Mouse (Mus musculus): Measurements from ENCODE around the gene Clec16a. TPM values are rescaled to one million over a fixed set of nuclear protein-coding genes. Genes with fewer than 3 reads are reported as not detected.
A peak's percentile ranks its signal among the peaks of the same experiment; 100 is the strongest.

Gene Clec16a
- polyA plus RNA-seq, 1 experiment from 2014 or later: 29.6 TPM

- DNase-seq (ENCODE audit: low spot score): no peak
- H3K4me3 ChIP-seq (ENCODE audit: low read depth, low read length): no peak overlapping the region
- H3K9ac ChIP-seq (ENCODE audit: low read depth, low read length): no peak overlapping the region
- H3K9me3 ChIP-seq (ENCODE audit: control insufficient read depth, low read length): no peaks in the 10 kb centered on the region
- no peaks in the 10 kb centered on the region for H3K27me3 ChIP-seq (replicated peaks; ENCODE audit: control insufficient read depth, insufficient read depth, low read length)
- no peak for ATAC-seq (ENCODE audit: low read depth)
- H3K4me1 ChIP-seq (ENCODE audit: control insufficient read depth, insufficient read depth, low read length): peaks cover 30% of the 10 kb centered on the region
- H3K36me3 ChIP-seq (ENCODE audit: control insufficient read depth, insufficient read depth, low read length): no peaks in the 10 kb centered on the region
- no peak overlapping the region for H3K4me2 ChIP-seq (ENCODE audit: low read depth, low read length)
- no peak overlapping the region for H3K27ac ChIP-seq (replicated peaks; ENCODE audit: low read depth, low read length)
These were observed 115.4 kb downstream of the Clec16a start for GRCm38 (mm10) chr16:10660526-10660925.

GRCm38 (mm10) chr16:10661385-10661784 is 116.2 kb downstream of the Clec16a start:
- 52% methylated on average over 2 of the region's 2 CpGs for WGBS
- Histone ChIP-seq H3K9me3 (ENCODE audit: control insufficient read depth, low read length) (no peaks in the 10 kb centered on the region), H3K27me3 (replicated peaks; ENCODE audit: control insufficient read depth, insufficient read depth, low read length) (no peaks in the 10 kb centered on the region), H3K4me1 (ENCODE audit: control insufficient read depth, insufficient read depth, low read length) (peaks cover 22% of the 10 kb centered on the region), H3K9ac (ENCODE audit: low read depth, low read length) (no peak overlapping the region), H3K36me3 (ENCODE audit: control insufficient read depth, insufficient read depth, low read length) (no peaks in the 10 kb centered on the region), H3K27ac (replicated peaks; ENCODE audit: low read depth, low read length) (no peak overlapping the region), H3K4me2 (ENCODE audit: low read depth, low read length) (no peak overlapping the region), H3K4me3 (ENCODE audit: low read depth, low read length) (no peak overlapping the region)
- ATAC-seq (ENCODE audit: low read depth) (no peak), DNase-seq (ENCODE audit: low spot score) (no peak)

DNA sequence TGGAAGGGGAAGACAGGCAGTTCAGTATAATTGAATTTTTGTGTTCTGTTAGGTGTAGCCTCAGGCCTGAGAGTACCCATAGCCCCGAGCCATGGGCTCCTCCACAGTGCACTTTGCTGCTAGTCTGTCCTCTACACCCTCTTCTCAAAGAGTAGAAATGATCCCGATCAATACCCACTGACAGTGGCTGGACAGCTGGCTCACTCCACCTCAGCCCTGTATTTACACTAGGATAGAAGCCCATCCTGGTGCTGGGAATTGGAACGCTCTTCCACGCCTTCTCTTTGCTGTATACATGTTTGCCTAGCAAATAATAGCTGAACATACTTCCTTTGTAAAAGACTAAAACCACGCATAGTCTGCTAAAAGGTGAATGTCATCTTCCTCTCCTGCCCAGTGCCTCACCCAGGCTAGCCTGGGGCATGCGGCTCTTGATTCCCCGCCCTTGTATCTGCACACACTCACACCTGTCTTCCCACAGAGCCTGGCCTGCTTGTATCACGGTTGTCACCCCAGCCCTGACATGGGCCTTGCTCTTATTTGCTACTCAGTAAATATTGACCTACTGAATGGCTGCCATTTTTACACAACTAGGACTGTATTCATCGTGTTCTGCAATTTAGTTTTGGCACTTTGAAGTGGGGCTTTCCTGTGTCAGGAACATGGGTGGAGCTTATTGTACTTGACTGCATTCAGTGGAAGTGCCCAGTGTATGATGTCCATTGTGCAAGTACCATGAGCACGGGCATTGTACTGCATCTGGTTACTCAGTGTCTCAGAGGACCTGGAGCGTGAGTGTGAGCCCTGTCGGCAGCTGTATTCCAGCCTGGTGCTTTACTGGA is 119.0 kb downstream of the Clec16a start:
- Histone ChIP-seq H3K27ac (replicated peaks; ENCODE audit: low read depth, low read length) (no peak overlapping the region), H3K4me3 (ENCODE audit: low read depth, low read length) (no peak overlapping the region), H3K4me1 (ENCODE audit: control insufficient read depth, insufficient read depth, low read length) (peaks cover 9% of the 10 kb centered on the region; the same call in 1 of the 2 replicates), H3K9me3 (ENCODE audit: control insufficient read depth, low read length) (no peaks in the 10 kb centered on the region), H3K36me3 (ENCODE audit: control insufficient read depth, insufficient read depth, low read length) (no peaks in the 10 kb centered on the region), H3K4me2 (ENCODE audit: low read depth, low read length) (no peak overlapping the region), H3K9ac (ENCODE audit: low read depth, low read length) (no peak overlapping the region), H3K27me3 (replicated peaks; ENCODE audit: control insufficient read depth, insufficient read depth, low read length) (no peaks in the 10 kb centered on the region)
- 79% methylated on average over 12 of the region's 12 CpGs for WGBS
- no peak for ATAC-seq (ENCODE audit: low read depth)
- DNase-seq (ENCODE audit: low spot score): no peak

GRCm38 (mm10) chr16:10664921-10665894 is 120.1 kb downstream of the Clec16a start:
- no peak overlapping the region; the same call in 1 of the 2 replicates for H3K27ac ChIP-seq (replicated peaks; ENCODE audit: low read depth, low read length)
- no peaks in the 10 kb centered on the region for H3K36me3 ChIP-seq (ENCODE audit: control insufficient read depth, insufficient read depth, low read length)
- peak overlapping the region; percentile 9; the same call in 1 of the 2 replicates for H3K9ac ChIP-seq (ENCODE audit: low read depth, low read length)
- no peaks in the 10 kb centered on the region for H3K27me3 ChIP-seq (replicated peaks; ENCODE audit: control insufficient read depth, insufficient read depth, low read length)
- H3K9me3 ChIP-seq (ENCODE audit: control insufficient read depth, low read length): no peaks in the 10 kb centered on the region
- H3K4me3 ChIP-seq (ENCODE audit: low read depth, low read length): no peak overlapping the region
- H3K4me2 ChIP-seq (ENCODE audit: low read depth, low read length): no peak overlapping the region
- DNase-seq (ENCODE audit: low spot score): peak; percentile 68
- WGBS: 41% methylated on average over 12 of the region's 12 CpGs
- peak; percentile 60; the same call in 1 of the 2 replicates for ATAC-seq (ENCODE audit: low read depth)
- peaks cover 13% of the 10 kb centered on the region; the same call in 1 of the 2 replicates for H3K4me1 ChIP-seq (ENCODE audit: control insufficient read depth, insufficient read depth, low read length)

DNA sequence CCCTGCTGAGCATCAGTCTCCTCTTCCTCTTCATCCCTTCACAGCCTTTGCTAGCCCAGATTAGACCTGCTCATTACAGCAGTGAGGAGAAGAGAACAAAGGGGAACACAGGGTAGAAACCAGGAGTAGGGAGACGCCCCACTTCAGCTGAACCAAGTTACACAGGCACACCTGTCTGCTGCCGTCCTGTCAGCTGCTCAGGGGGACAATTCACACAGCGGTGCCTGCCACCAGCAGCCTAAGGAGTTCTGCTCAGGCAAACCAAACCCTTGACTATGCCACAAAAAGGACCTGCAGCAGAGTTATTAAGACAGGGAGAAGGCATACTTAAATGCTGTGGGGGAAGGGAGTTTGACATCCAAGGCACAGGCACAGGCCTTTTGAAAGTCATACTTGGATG is 121.6 kb downstream of the Clec16a start:
- Histone ChIP-seq H3K9ac (ENCODE audit: low read depth, low read length) (no peak overlapping the region), H3K27me3 (replicated peaks; ENCODE audit: control insufficient read depth, insufficient read depth, low read length) (no peaks in the 10 kb centered on the region), H3K36me3 (ENCODE audit: control insufficient read depth, insufficient read depth, low read length) (no peaks in the 10 kb centered on the region), H3K9me3 (ENCODE audit: control insufficient read depth, low read length) (no peaks in the 10 kb centered on the region), H3K4me2 (ENCODE audit: low read depth, low read length) (no peak overlapping the region), H3K4me1 (ENCODE audit: control insufficient read depth, insufficient read depth, low read length) (peaks cover 13% of the 10 kb centered on the region; the same call in 1 of the 2 replicates), H3K27ac (replicated peaks; ENCODE audit: low read depth, low read length) (no peak overlapping the region), H3K4me3 (ENCODE audit: low read depth, low read length) (no peak overlapping the region)
- DNase-seq (ENCODE audit: low spot score) (no peak), ATAC-seq (ENCODE audit: low read depth) (no peak)
- WGBS: 68% methylated on average over 3 of the region's 3 CpGs

DNA sequence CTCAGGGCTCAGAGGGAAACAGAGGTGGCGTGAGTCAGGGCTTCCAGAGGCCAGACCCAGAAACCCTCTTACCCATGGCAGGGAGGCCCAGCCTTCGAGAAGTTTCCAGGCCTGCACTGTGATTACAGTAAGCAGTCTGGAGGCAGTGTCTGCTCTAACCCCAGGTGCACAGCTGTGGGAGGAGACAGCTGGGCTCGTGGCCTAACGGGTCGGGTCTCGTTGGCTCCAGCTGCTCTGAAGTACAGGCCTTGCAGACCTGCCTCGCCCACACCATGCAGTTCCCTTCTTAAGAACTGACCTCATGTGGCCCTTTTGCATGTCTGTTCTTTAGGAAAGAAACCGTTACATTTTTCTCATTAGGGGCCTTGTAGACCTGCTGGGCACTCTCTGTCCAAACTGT is 123.3 kb downstream of the Clec16a start:
- peaks cover 13% of the 10 kb centered on the region; the same call in 1 of the 2 replicates for H3K4me1 ChIP-seq (ENCODE audit: control insufficient read depth, insufficient read depth, low read length)
- H3K4me3 ChIP-seq (ENCODE audit: low read depth, low read length): no peak overlapping the region
- H3K27ac ChIP-seq (replicated peaks; ENCODE audit: low read depth, low read length): no peak overlapping the region
- DNase-seq (ENCODE audit: low spot score): peak; percentile 46
- ATAC-seq (ENCODE audit: low read depth): no peak
- H3K9ac ChIP-seq (ENCODE audit: low read depth, low read length): no peak overlapping the region
- no peaks in the 10 kb centered on the region for H3K27me3 ChIP-seq (replicated peaks; ENCODE audit: control insufficient read depth, insufficient read depth, low read length)
- no peak overlapping the region for H3K4me2 ChIP-seq (ENCODE audit: low read depth, low read length)
- no peaks in the 10 kb centered on the region for H3K36me3 ChIP-seq (ENCODE audit: control insufficient read depth, insufficient read depth, low read length)
- 53% methylated on average over 8 of the region's 8 CpGs for WGBS
- H3K9me3 ChIP-seq (ENCODE audit: control insufficient read depth, low read length): no peaks in the 10 kb centered on the region

DNA sequence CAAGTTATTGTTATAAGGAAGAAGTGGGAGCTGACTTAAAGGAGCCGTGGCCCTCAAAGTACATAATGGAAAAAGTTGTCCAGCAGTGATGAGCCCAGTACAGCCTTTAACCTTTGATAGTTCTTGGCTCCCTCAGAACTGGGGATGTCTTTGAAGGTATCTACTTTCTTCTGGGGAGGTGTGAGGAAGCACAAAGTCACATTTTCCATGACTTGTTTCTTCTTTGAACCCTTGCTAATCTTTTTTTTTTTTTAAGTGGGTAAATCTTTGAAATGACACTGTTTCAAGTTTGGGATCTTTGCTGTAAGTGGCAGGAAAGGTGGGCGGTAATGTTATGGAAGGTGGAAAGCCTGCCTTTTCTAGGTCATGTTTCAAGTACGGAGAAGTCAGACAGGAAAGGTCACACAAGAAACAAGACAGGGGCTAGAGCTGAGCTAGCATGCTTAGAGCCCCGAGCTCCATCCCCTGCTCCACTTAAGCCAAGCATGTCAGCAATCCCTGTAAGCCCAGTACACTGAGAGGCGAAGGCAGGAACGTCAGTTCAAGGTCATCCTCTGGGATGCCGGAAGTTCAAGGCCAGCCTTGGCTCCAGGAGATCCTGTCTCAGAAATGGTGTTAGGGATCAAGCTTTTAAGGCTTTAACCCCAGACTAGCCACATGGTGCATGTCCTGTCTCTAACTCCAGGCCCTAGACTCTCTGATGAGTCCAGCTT is 124.0 kb downstream of the Clec16a start:
- DNase-seq (ENCODE audit: low spot score) (no peak), ATAC-seq (ENCODE audit: low read depth) (no peak)
- WGBS: 59% methylated on average over 7 of the region's 7 CpGs

GRCm38 (mm10) chr16:10669936-10670335 is 124.8 kb downstream of the Clec16a start:
- Histone ChIP-seq H3K4me1 (ENCODE audit: control insufficient read depth, insufficient read depth, low read length) (peaks cover 11% of the 10 kb centered on the region; the same call in 1 of the 2 replicates), H3K4me2 (ENCODE audit: low read depth, low read length) (no peak overlapping the region), H3K27ac (replicated peaks; ENCODE audit: low read depth, low read length) (no peak overlapping the region), H3K36me3 (ENCODE audit: control insufficient read depth, insufficient read depth, low read length) (no peaks in the 10 kb centered on the region), H3K9ac (ENCODE audit: low read depth, low read length) (no peak overlapping the region), H3K9me3 (ENCODE audit: control insufficient read depth, low read length) (no peaks in the 10 kb centered on the region), H3K4me3 (ENCODE audit: low read depth, low read length) (no peak overlapping the region), H3K27me3 (replicated peaks; ENCODE audit: control insufficient read depth, insufficient read depth, low read length) (no peaks in the 10 kb centered on the region)
- 59% methylated on average over 3 of the region's 3 CpGs for WGBS
- ATAC-seq (ENCODE audit: low read depth) (no peak), DNase-seq (ENCODE audit: low spot score) (no peak)

More for the DNA sequence above, 124.0 kb downstream of the Clec16a start:
- Histone ChIP-seq H3K4me3 (ENCODE audit: low read depth, low read length) (no peak overlapping the region), H3K36me3 (ENCODE audit: control insufficient read depth, insufficient read depth, low read length) (no peaks in the 10 kb centered on the region), H3K4me1 (ENCODE audit: control insufficient read depth, insufficient read depth, low read length) (peaks cover 13% of the 10 kb centered on the region; the same call in 1 of the 2 replicates), H3K27ac (replicated peaks; ENCODE audit: low read depth, low read length) (no peak overlapping the region), H3K4me2 (ENCODE audit: low read depth, low read length) (no peak overlapping the region), H3K27me3 (replicated peaks; ENCODE audit: control insufficient read depth, insufficient read depth, low read length) (no peaks in the 10 kb centered on the region), H3K9me3 (ENCODE audit: control insufficient read depth, low read length) (no peaks in the 10 kb centered on the region), H3K9ac (ENCODE audit: low read depth, low read length) (no peak overlapping the region)
